Mouse (Mus musculus): ENCODE data around the gene Aspdh.

GRCm38 (mm10) chr7:44467811-44468411 is 2.7 kb downstream of the Aspdh start, which contains the start of gene Josd2:
- peak; percentile 94 for TF ChIP-seq POLR2A (IDR thresholded peaks at IDR 0.05; ENCODE audit: extremely low read depth, insufficient read depth, low read length)
- TF ChIP-seq CTCF (IDR thresholded peaks at IDR 0.05; ENCODE audit: extremely low read depth, insufficient read depth, low read length), result no peak

All from cortical plate, adult 2 months (tissue).